Mouse (Mus musculus) lung, embryonic 14.5 days (tissue): Measurements from ENCODE around the gene Peli1. TPM values are rescaled to one million over a fixed set of nuclear protein-coding genes. Genes with fewer than 3 reads are reported as not detected.

Experiments
- ATAC-seq: fragments of 200-750 bp; cut with Nextera tagmentation; 2 replicates; pipeline ENCODE4 v1.8.0; 2017; ENCODE audit warnings: mild to moderate bottlenecking, moderate TSS enrichment, moderate library complexity; ENCODE audit not compliant: insufficient read depth
- DNase-seq: peaks from one replicate; pipeline ENCODE4 v3.0.0-alpha.2; 2015
- H3K27ac ChIP-seq: fragments of 300-500 bp; sonication (generic); 2 replicates; pipeline ENCODE4 v1.5.1; 2014; ENCODE audit warnings: low read depth, mild to moderate bottlenecking, moderate library complexity
- H3K27me3 ChIP-seq: fragments of 300-500 bp; sonication (generic); 2 replicates; pipeline ENCODE4 v1.6.1; 2014; ENCODE audit warnings: low read length, control low read depth; ENCODE audit not compliant: insufficient read depth
- H3K36me3 ChIP-seq: fragments of 300-500 bp; sonication (generic); 2 replicates; pipeline ENCODE4 v1.6.1; 2014; ENCODE audit warnings: control low read depth; ENCODE audit not compliant: insufficient read depth
- H3K4me1 ChIP-seq: fragments of 300-500 bp; sonication (generic); 2 replicates; pipeline ENCODE4 v1.6.1; 2014; ENCODE audit warnings: antibody characterized with exemption, control low read depth; ENCODE audit not compliant: insufficient read depth
- H3K4me2 ChIP-seq: fragments of 300-500 bp; sonication (generic); 2 replicates; pipeline ENCODE4 v1.6.1; 2014; ENCODE audit warnings: mild to moderate bottlenecking
- H3K4me3 ChIP-seq: fragments of 300-500 bp; sonication (generic); 2 replicates; pipeline ENCODE4 v1.5.1; 2014; ENCODE audit warnings: low read depth, low read length
- H3K9ac ChIP-seq: fragments of 300-500 bp; sonication (generic); 2 replicates; pipeline ENCODE4 v1.6.1; 2014
- H3K9me3 ChIP-seq: fragments of 300-500 bp; sonication (generic); 2 replicates; pipeline ENCODE4 v1.6.1; 2016; ENCODE audit warnings: low read depth, low read length, control low read depth
- CTCF ChIP-seq: IDR thresholded peaks from 2 replicates; pipeline ENCODE4 v1.5.1; 2016; ENCODE audit warnings: antibody characterized with exemption, low read depth
- WGBS: fragments of 180-500 bp; shearing (Covaris S2); extraction: QIAGEN DNeasy Blood & Tissue Kit; methylation state at CpG from one replicate; pipeline ENCODE4 v1.1.7; 2014; 5-methylcytosine and 5-hydroxymethylcytosine counted together
- polyA plus RNA-seq: library from polyadenylated mRNA; unstranded; fragments of >200 nt; fragmentation: Nextera tagmentation; extraction: Ambion mirVana; gene quantifications from 2 replicates; pipeline ENCODE4 v1.2.1, GENCODE M21; 2014

Peli1 gene
- polyA plus RNA-seq, 1 experiment from 2014 or later, result 55.0 TPM

GRCm38 (mm10) chr11:21103186-21103585 lies 12.1 kb downstream of the Peli1 start:
- no peak for TF ChIP-seq CTCF
- 57% methylated on average over 2 of the region's 2 CpGs for WGBS
- ATAC-seq (no peak), DNase-seq (no peak)
- Histone ChIP-seq H3K27me3 (no peaks in the 10 kb centered on the region), H3K4me1 (no peaks in the 10 kb centered on the region), H3K4me3 (no peak overlapping the region), H3K36me3 (peaks cover 6% of the 10 kb centered on the region; the same call in 1 of the 2 replicates), H3K27ac (no peak overlapping the region), H3K9me3 (no peaks in the 10 kb centered on the region), H3K4me2 (no peak overlapping the region), H3K9ac (no peak overlapping the region)

- Histone ChIP-seq H3K9ac (no peak overlapping the region), H3K9me3 (no peaks in the 10 kb centered on the region), H3K4me2 (no peak overlapping the region), H3K4me3 (no peak overlapping the region), H3K27me3 (no peaks in the 10 kb centered on the region), H3K27ac (no peak overlapping the region), H3K4me1 (no peaks in the 10 kb centered on the region), H3K36me3 (peaks cover 6% of the 10 kb centered on the region)
- no peak for DNase-seq
- WGBS, result 44% methylated on average over 1 of the region's 1 CpGs
- no peak for ATAC-seq
- TF ChIP-seq CTCF, result no peak
Observed at GRCm38 (mm10) chr11:21105393-21105792, 14.3 kb downstream of the Peli1 start.

GRCm38 (mm10) chr11:21107120-21107519 lies 16.0 kb downstream of the Peli1 start:
- Histone ChIP-seq H3K9me3 (no peaks in the 10 kb centered on the region), H3K4me2 (no peak overlapping the region), H3K4me3 (no peak overlapping the region), H3K4me1 (no peaks in the 10 kb centered on the region), H3K27me3 (no peaks in the 10 kb centered on the region), H3K9ac (no peak overlapping the region), H3K36me3 (peaks cover 6% of the 10 kb centered on the region), H3K27ac (no peak overlapping the region)
- ATAC-seq, result no peak
- 95% methylated on average over 1 of the region's 1 CpGs for WGBS
- TF ChIP-seq CTCF, result no peak
- no peak for DNase-seq

DNA sequence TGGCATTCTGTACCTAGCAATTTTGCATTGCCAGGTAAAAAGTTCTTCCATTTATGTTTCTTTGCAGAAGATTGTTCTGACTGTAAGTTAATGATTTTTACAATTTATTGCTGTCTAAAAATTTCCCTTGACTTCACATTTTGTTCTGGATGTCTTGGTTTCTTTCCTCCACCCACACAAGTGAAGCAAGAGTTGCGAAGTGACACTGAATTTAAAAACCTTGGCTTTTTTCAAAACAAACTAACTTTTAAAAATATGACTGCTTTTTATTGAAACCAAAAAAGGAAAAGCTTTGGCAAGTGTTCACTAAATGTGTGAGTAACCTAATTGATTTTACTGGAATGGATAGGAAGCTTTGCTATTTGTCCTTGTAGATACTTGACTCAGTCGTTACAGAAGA lies 18.2 kb downstream of the Peli1 start:
- Histone ChIP-seq H3K27ac (no peak overlapping the region), H3K4me1 (peaks cover 4% of the 10 kb centered on the region), H3K4me2 (no peak overlapping the region), H3K9ac (no peak overlapping the region), H3K9me3 (no peaks in the 10 kb centered on the region), H3K4me3 (no peak overlapping the region), H3K27me3 (no peaks in the 10 kb centered on the region), H3K36me3 (peaks cover 6% of the 10 kb centered on the region)
- ATAC-seq (no peak), DNase-seq (no peak)
- WGBS, result 68% methylated on average over 2 of the region's 2 CpGs
- no peak for TF ChIP-seq CTCF

DNA sequence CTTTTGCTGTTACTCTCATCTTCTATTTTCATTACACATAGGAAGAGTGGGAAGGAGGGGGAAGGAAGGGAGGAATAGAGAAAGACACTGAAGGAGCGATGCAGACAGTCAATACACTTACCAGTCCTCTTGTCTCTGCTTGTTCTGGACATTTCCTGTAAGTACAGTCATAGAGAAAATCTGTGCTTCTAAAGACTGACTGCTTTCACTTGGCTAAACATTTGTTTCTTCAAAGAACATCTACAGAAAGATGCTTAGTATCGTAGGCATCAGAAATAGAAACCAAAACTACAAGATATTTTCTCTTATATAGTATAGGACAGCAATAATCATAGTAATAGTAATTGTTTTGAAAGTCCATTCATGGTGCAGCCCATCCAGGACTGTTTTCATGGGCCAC lies 23.4 kb downstream of the Peli1 start:
- no peak overlapping the region for H3K9ac ChIP-seq
- no peak overlapping the region for H3K27ac ChIP-seq
- no peak overlapping the region for H3K4me3 ChIP-seq
- no peak for TF ChIP-seq CTCF
- no peak for DNase-seq
- WGBS, result 91% methylated on average over 2 of the region's 2 CpGs
- no peaks in the 10 kb centered on the region for H3K27me3 ChIP-seq
- no peaks in the 10 kb centered on the region; the same call in 1 of the 2 replicates for H3K36me3 ChIP-seq
- H3K4me1 ChIP-seq, result peaks cover 4% of the 10 kb centered on the region
- H3K4me2 ChIP-seq, result no peak overlapping the region
- no peaks in the 10 kb centered on the region for H3K9me3 ChIP-seq
- ATAC-seq, result no peak

GRCm38 (mm10) chr11:21115804-21116203 lies 24.7 kb downstream of the Peli1 start:
- no peak overlapping the region for H3K9ac ChIP-seq
- no peak for TF ChIP-seq CTCF
- no peak for ATAC-seq
- no peaks in the 10 kb centered on the region for H3K27me3 ChIP-seq
- no peak overlapping the region for H3K27ac ChIP-seq
- no peaks in the 10 kb centered on the region for H3K9me3 ChIP-seq
- no peak for DNase-seq
- no peak overlapping the region for H3K4me2 ChIP-seq
- H3K4me1 ChIP-seq, result peaks cover 4% of the 10 kb centered on the region
- H3K36me3 ChIP-seq, result no peaks in the 10 kb centered on the region
- H3K4me3 ChIP-seq, result no peak overlapping the region

- WGBS, result 74% methylated on average over 3 of the region's 3 CpGs
- Histone ChIP-seq H3K4me1 (peaks cover 4% of the 10 kb centered on the region), H3K4me3 (no peak overlapping the region), H3K9me3 (no peaks in the 10 kb centered on the region), H3K4me2 (no peak overlapping the region), H3K27ac (no peak overlapping the region), H3K9ac (no peak overlapping the region), H3K27me3 (no peaks in the 10 kb centered on the region), H3K36me3 (no peaks in the 10 kb centered on the region)
- TF ChIP-seq CTCF, result no peak
- ATAC-seq (no peak), DNase-seq (no peak)
Observed at GRCm38 (mm10) chr11:21116623-21117295, 25.7 kb downstream of the Peli1 start.
